Mouse (Mus musculus) right cerebral cortex, postnatal 36 days (tissue): ENCODE measurements around the gene Olfr462.
"Not testable (repeated sequence)": the region's sequence is repeated elsewhere in the genome, so short reads cannot be mapped to it uniquely, and the experiment has no call there.

Experiments used
- DNase-seq, 2 experiments: peaks; one replicate each; pipeline ENCODE4 v3.0.0; 2022; ENCODE audit warnings: low spot score in 2 of 2, mixed read lengths in 1 of 2

Olfr462 gene

GRCm38 (mm10) chr11:87892168-87892567, at the start of gene Olfr462:
Olfr462 (minus strand) TSS chr11:87892268.
- no peak for DNase-seq

GRCm38 (mm10) chr11:87935467-87935866, 43.4 kb upstream of the Olfr462 start:
- DNase-seq: no peak

- DNase-seq: no peak
These were observed 41.7 kb upstream of the Olfr462 start for GRCm38 (mm10) chr11:87933731-87934130.

GRCm38 (mm10) chr11:87930348-87930747, 38.3 kb upstream of the Olfr462 start:
- DNase-seq: no peak

- no peak for DNase-seq
These were observed 28.9 kb upstream of the Olfr462 start, which contains the start of gene Olfr464 for GRCm38 (mm10) chr11:87920966-87921365. Olfr464 (minus strand) TSS chr11:87920967.

GRCm38 (mm10) chr11:87920301-87920700, 28.2 kb upstream of the Olfr462 start:
- DNase-seq: peak; percentile 13 to 58

- no peak for DNase-seq
These were observed 23.9 kb upstream of the Olfr462 start for GRCm38 (mm10) chr11:87916005-87916404.

GRCm38 (mm10) chr11:87904331-87904730, 12.3 kb upstream of the Olfr462 start:
- DNase-seq: no peak

GRCm38 (mm10) chr11:87897287-87897686, 5.2 kb upstream of the Olfr462 start, which contains the start of gene Olfr463:
Olfr463 (minus strand) TSS chr11:87897387.
- DNase-seq: no peak

- DNase-seq: no peak
These were observed 7.2 kb downstream of the Olfr462 start for GRCm38 (mm10) chr11:87884856-87885255.

- DNase-seq: no peak
These were observed 8.6 kb downstream of the Olfr462 start for GRCm38 (mm10) chr11:87883493-87883892.

- DNase-seq: no peak
These were observed 10.4 kb downstream of the Olfr462 start for GRCm38 (mm10) chr11:87881714-87882113.

GRCm38 (mm10) chr11:87879826-87880225, 12.2 kb downstream of the Olfr462 start:
- DNase-seq: no peak

GRCm38 (mm10) chr11:87875436-87875835, 16.6 kb downstream of the Olfr462 start, which contains the start of gene Epx:
Epx (minus strand) TSS chr11:87875536.
- DNase-seq: no peak

- DNase-seq: no peak
These were observed 20.3 kb downstream of the Olfr462 start for GRCm38 (mm10) chr11:87871766-87872165.

GRCm38 (mm10) chr11:87870096-87870495, 22.0 kb downstream of the Olfr462 start:
- DNase-seq: no peak

GRCm38 (mm10) chr11:87866891-87867290, 25.2 kb downstream of the Olfr462 start:
- DNase-seq: not testable (repeated sequence)

- no peak for DNase-seq
These were observed 29.3 kb downstream of the Olfr462 start for GRCm38 (mm10) chr11:87862805-87863204.

GRCm38 (mm10) chr11:87860426-87860825, 31.6 kb downstream of the Olfr462 start:
- no peak for DNase-seq

GRCm38 (mm10) chr11:87859273-87859672, 32.8 kb downstream of the Olfr462 start:
- no peak for DNase-seq

GRCm38 (mm10) chr11:87854550-87854949, 37.5 kb downstream of the Olfr462 start:
- DNase-seq: no peak

- peak; percentile 4 to 16 for DNase-seq
These were observed 38.5 kb downstream of the Olfr462 start for GRCm38 (mm10) chr11:87853597-87853954.

GRCm38 (mm10) chr11:87852690-87853596, 39.1 kb downstream of the Olfr462 start, which contains the start of gene Mks1:
Mks1 (plus strand) TSS chr11:87853215.
- peak; percentile 87 to 91 for DNase-seq
